Comparison of ENCODE assay signal across 9 mouse cellular contexts in the genomic region with DNA sequence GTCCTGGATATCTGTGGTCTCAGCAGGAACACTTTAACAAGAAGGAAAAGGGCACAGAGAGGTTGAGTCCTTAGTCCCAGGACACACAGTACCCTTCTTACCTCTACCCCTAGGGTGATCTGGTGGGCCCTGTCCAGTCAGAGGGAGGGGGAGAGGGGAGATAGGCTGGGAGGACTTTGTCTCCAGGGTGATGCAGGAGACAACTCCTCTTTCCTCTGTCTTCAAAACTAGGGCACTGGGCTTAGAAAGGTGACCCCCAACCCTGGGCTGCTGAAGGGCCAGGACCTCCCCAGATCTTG. TPM values are rescaled to one million over a fixed set of nuclear protein-coding genes. Genes with fewer than 3 reads are reported as not detected.
DNase-seq lines count a peak whose midpoint lies in the region; ATAC-seq and TF ChIP-seq lines count a peak whose summit lies in the region.
"Had no signal": no experiment of that assay in that cellular context is flagged by ENCODE, and none has a peak within 500 bp of the region (broad histone marks: within the 10 kb centered on the region; RNA-seq: fewer than 3 reads in every experiment).

No protein-coding gene starts in this region.

- TF ChIP-seq CTCF in C2C12 (IDR thresholded peaks at IDR 0.05; ENCODE audit: control insufficient read depth, insufficient read depth, insufficient read length) = no peak

- H3ac ChIP-seq in C2C12 (ENCODE audit: control insufficient read depth, insufficient read length, low read depth) = peak overlapping the region; percentile 64

- H3K36me3 ChIP-seq in heart, embryonic 12.5 days = no peaks in the 10 kb centered on the region
- H3K36me3 ChIP-seq in C2C12 (ENCODE audit: control insufficient read depth, insufficient read depth) = peaks cover 2% of the 10 kb centered on the region
- H3K36me3 ChIP-seq in forebrain, embryonic 16.5 days (ENCODE audit: control insufficient read depth, insufficient read depth) = no peaks in the 10 kb centered on the region
- H3K36me3 ChIP-seq in midbrain, embryonic 11.5 days (ENCODE audit: control insufficient read depth, insufficient read depth, low read length) = no peaks in the 10 kb centered on the region

- H3K27me3 ChIP-seq in heart, embryonic 12.5 days (replicated peaks) = peaks cover 17% of the 10 kb centered on the region
- no peaks in the 10 kb centered on the region for H3K27me3 ChIP-seq in C2C12 (ENCODE audit: control insufficient read depth, insufficient read depth, insufficient read length)
- no peaks in the 10 kb centered on the region for H3K27me3 ChIP-seq in forebrain, embryonic 16.5 days (replicated peaks; ENCODE audit: control insufficient read depth, insufficient read depth, low read length)
- peaks cover 17% of the 10 kb centered on the region for H3K27me3 ChIP-seq in midbrain, embryonic 11.5 days (ENCODE audit: control insufficient read depth, insufficient read depth, low read length)

- H3K9ac ChIP-seq in heart, embryonic 12.5 days = peak overlapping the region; percentile 31; the same call in 1 of the 2 replicates
- no peak overlapping the region for H3K9ac ChIP-seq in forebrain, embryonic 16.5 days (replicated peaks; ENCODE audit: low read depth, low read length)
- H3K9ac ChIP-seq in midbrain, embryonic 11.5 days (ENCODE audit: low read length) = peak overlapping the region; percentile 61

- H3K79me3 ChIP-seq in C2C12 (ENCODE audit: low read depth) = peaks cover 22% of the 10 kb centered on the region

- H3K9me3 ChIP-seq in heart, embryonic 12.5 days (replicated peaks) = no peaks in the 10 kb centered on the region
- H3K9me3 ChIP-seq in forebrain, embryonic 16.5 days (ENCODE audit: control insufficient read depth, low read length) = no peaks in the 10 kb centered on the region
- no peaks in the 10 kb centered on the region for H3K9me3 ChIP-seq in midbrain, embryonic 11.5 days (ENCODE audit: control insufficient read depth, low read length)
- H3K9me3 ChIP-seq: megakaryocyte, embryonic 14.5 days had no signal

- no peak for DNase-seq in heart, postnatal 4 days
- DNase-seq in midbrain, embryonic 11.5 days (ENCODE audit: low spot score, missing footprints) = no peak
- DNase-seq in cerebellum, adult 11-12 months = no peak
- DNase-seq in frontal cortex, postnatal 14 days (ENCODE audit: low spot score in 2 of 2) = no peak
- DNase-seq in adipocyte (ENCODE audit: low spot score) = no peak

- H3K4me2 ChIP-seq in heart, embryonic 12.5 days = peak overlapping the region; percentile 99
- peak overlapping the region; percentile 72 for H3K4me2 ChIP-seq in forebrain, embryonic 16.5 days (ENCODE audit: low read length)
- H3K4me2 ChIP-seq in midbrain, embryonic 11.5 days = peak overlapping the region; percentile 99

- ATAC-seq in heart, embryonic 12.5 days (ENCODE audit: insufficient number of reproducible peaks, low FRiP score) = no peak
- no peak for ATAC-seq in forebrain, embryonic 16.5 days
- peak; percentile 20 for ATAC-seq in midbrain, embryonic 11.5 days (ENCODE audit: low FRiP score)

- peaks cover 35% of the 10 kb centered on the region for H3K79me2 ChIP-seq in C2C12 (ENCODE audit: control insufficient read depth, insufficient read depth)

- no peak overlapping the region for H3K27ac ChIP-seq in heart, embryonic 12.5 days (ENCODE audit: poor library complexity, severe bottlenecking)
- no peak overlapping the region for H3K27ac ChIP-seq in forebrain, embryonic 16.5 days (ENCODE audit: low read length)
- peak overlapping the region; percentile 76 for H3K27ac ChIP-seq in midbrain, embryonic 11.5 days (ENCODE audit: low read depth, low read length)

- H3K4me3 ChIP-seq in heart, embryonic 12.5 days = peak overlapping the region; percentile 73
- peak overlapping the region; percentile 39 for H3K4me3 ChIP-seq in C2C12 (ENCODE audit: insufficient read depth, poor library complexity, severe bottlenecking)
- H3K4me3 ChIP-seq in forebrain, embryonic 16.5 days (replicated peaks; ENCODE audit: low read length) = peak overlapping the region; percentile 57
- H3K4me3 ChIP-seq in midbrain, embryonic 11.5 days (ENCODE audit: low read depth, low read length) = peak overlapping the region; percentile 64

- H3K4me1 ChIP-seq in heart, embryonic 12.5 days (replicated peaks) = peaks cover 69% of the 10 kb centered on the region
- peaks cover 46% of the 10 kb centered on the region for H3K4me1 ChIP-seq in forebrain, embryonic 16.5 days (replicated peaks; ENCODE audit: control insufficient read depth, insufficient read depth, low read length)
- peaks cover 74% of the 10 kb centered on the region for H3K4me1 ChIP-seq in midbrain, embryonic 11.5 days (ENCODE audit: control insufficient read depth, insufficient read depth, low read length)

TF ChIP-seq in C2C12, 6 proteins besides CTCF, POLR2A, EP300 and RAD21:
- TF ChIP-seq MAX (IDR thresholded peaks at IDR 0.05) = no peak
- TF ChIP-seq FOSL1 (IDR thresholded peaks at IDR 0.05; ENCODE audit: insufficient read depth, low read length, poor library complexity, severe bottlenecking) = no peak
- no peak for TF ChIP-seq MYOG (IDR thresholded peaks at IDR 0.05; ENCODE audit: control insufficient read depth, extremely low read depth, insufficient read length)
- no peak for TF ChIP-seq CEBPB (IDR thresholded peaks at IDR 0.05; ENCODE audit: low read depth)

RNA-seq across cellular contexts. Expression of a gene that starts 0.7 kb away (rescaled TPM):
- 14.0 and 15.3 TPM in 2 replicates for polyA plus RNA-seq in heart, embryonic 12.5 days (2016; fragmentation: Nextera tagmentation; extraction: Ambion mirVana)
- 10 to 100 TPM; 33.5 to 37.4 TPM for total RNA-seq in heart, postnatal 4 days (2021)
- 15.6 TPM for polyA plus RNA-seq in C2C12 (2012; fragmentation: generic; extraction: Trizol)
- polyA plus RNA-seq in forebrain, embryonic 16.5 days (2015; fragmentation: Nextera tagmentation; extraction: Ambion mirVana) = 26.9 and 34.9 TPM in 2 replicates
- polyA plus RNA-seq in midbrain, embryonic 11.5 days (2014; fragmentation: Nextera tagmentation; extraction: Ambion mirVana) = 18.5 and 20.7 TPM in 2 replicates

RNA-seq across cellular contexts. Expression of a gene that starts 50.3 kb away (rescaled TPM):
- polyA plus RNA-seq in heart, embryonic 12.5 days (2016; fragmentation: Nextera tagmentation; extraction: Ambion mirVana) = not detected in 2 replicates
- not detected for total RNA-seq in heart, postnatal 4 days (2021)
- polyA plus RNA-seq in C2C12 (2012; fragmentation: generic; extraction: Trizol) = not detected
- 1.3 and 1.8 TPM in 2 replicates for polyA plus RNA-seq in forebrain, embryonic 16.5 days (2015; fragmentation: Nextera tagmentation; extraction: Ambion mirVana)
- 2.4 and 3.4 TPM in 2 replicates for polyA plus RNA-seq in midbrain, embryonic 11.5 days (2014; fragmentation: Nextera tagmentation; extraction: Ambion mirVana)
